Mouse (Mus musculus) lung, adult 10 weeks (tissue): Measurements from ENCODE around the gene Mbtd1. TPM values are rescaled to one million over a fixed set of nuclear protein-coding genes. Genes with fewer than 3 reads are reported as not detected.

Experiments used
- polyA plus RNA-seq: library from polyadenylated mRNA; stranded (reverse); fragments of 350-450 nt; fragmentation: Illumina TruSeq; extraction: RNeasy Lipid Tissue Mini Kit (QIAGEN cat#74804); gene quantifications from one replicate; pipeline ENCODE4 v1.2.3, GENCODE M21; 2014; ENCODE audit warnings: low read depth, low replicate concordance; ENCODE audit not compliant: insufficient read depth

The Mbtd1 gene
- 4.9 TPM for polyA plus RNA-seq

GRCm38 (mm10) chr11:93885572-93886410, at the start of gene Mbtd1, which contains the start of gene Utp18:
Mbtd1 (plus strand) TSS chr11:93885852.
Utp18 (minus strand) TSS chr11:93885766.

GRCm38 (mm10) chr11:93956159-93956558, 70.5 kb downstream of the Mbtd1 start, which contains the start of gene Nme2:
Nme2 (minus strand) TSS chr11:93956259.

GRCm38 (mm10) chr11:93968005-93968847, 82.6 kb downstream of the Mbtd1 start, which contains the start of the genes Gm20390 and Nme1:
Gm20390 (minus strand) TSS chr11:93968293.
Nme1 (minus strand) TSS chr11:93968521.

GRCm38 (mm10) chr11:93995720-93996305, 110.2 kb downstream of the Mbtd1 start, which contains the start of gene Spag9:
Spag9 (plus strand) TSS chr11:93996091.

Other genes starting within 250 kb of the Mbtd1 start
- 11.2 TPM for gene Utp18, start 86 bp upstream of the Mbtd1 start, polyA plus RNA-seq
- gene Nme2, start 70.4 kb downstream of the Mbtd1 start, polyA plus RNA-seq: 317 TPM
- 89.1 TPM for gene Gm20390, start 82.4 kb downstream of the Mbtd1 start, polyA plus RNA-seq
- gene Nme1, start 82.7 kb downstream of the Mbtd1 start, polyA plus RNA-seq: 62.1 TPM
- gene Spag9, start 110.2 kb downstream of the Mbtd1 start, polyA plus RNA-seq: 25.6 TPM